Mouse (Mus musculus) heart, embryonic 15.5 days (tissue): ENCODE data around the gene Edem3. TPM values are rescaled to one million over a fixed set of nuclear protein-coding genes. Genes with fewer than 3 reads are reported as not detected.

ENCODE experiments used
- ATAC-seq: fragments of 200-750 bp; cut with Nextera tagmentation; replicated peaks from 2 replicates; pipeline ENCODE4 v1.8.0; 2017; ENCODE audit warnings: low read depth, moderate TSS enrichment; ENCODE audit not compliant: insufficient number of reproducible peaks, insufficient read depth, low FRiP score
- H3K27ac ChIP-seq: fragments of 300-500 bp; sonication (generic); 2 replicates; pipeline ENCODE4 v1.5.1; 2015; ENCODE audit warnings: mild to moderate bottlenecking, inconsistent platforms
- H3K27me3 ChIP-seq: fragments of 300-500 bp; sonication (generic); 2 replicates; pipeline ENCODE4 v1.6.1; 2015; ENCODE audit warnings: inconsistent platforms
- H3K36me3 ChIP-seq: fragments of 300-500 bp; sonication (generic); 2 replicates; pipeline ENCODE4 v1.6.1; 2015; ENCODE audit warnings: mild to moderate bottlenecking, inconsistent platforms
- H3K4me1 ChIP-seq: fragments of 300-500 bp; sonication (generic); replicated peaks from 2 replicates; pipeline ENCODE4 v1.6.1; 2015; ENCODE audit warnings: inconsistent platforms
- H3K4me2 ChIP-seq: fragments of 300-500 bp; sonication (generic); 2 replicates; pipeline ENCODE4 v1.6.1; 2015; ENCODE audit warnings: inconsistent platforms, mild to moderate bottlenecking, moderate library complexity
- H3K4me3 ChIP-seq: fragments of 300-500 bp; sonication (generic); 2 replicates; pipeline ENCODE4 v1.5.1; 2015; ENCODE audit warnings: mild to moderate bottlenecking, inconsistent platforms
- H3K9ac ChIP-seq: fragments of 300-500 bp; sonication (generic); 2 replicates; pipeline ENCODE4 v1.6.1; 2015; ENCODE audit warnings: mild to moderate bottlenecking, inconsistent platforms
- H3K9me3 ChIP-seq: fragments of 300-500 bp; sonication (generic); replicated peaks from 2 replicates; pipeline ENCODE4 v1.6.1; 2016; ENCODE audit warnings: inconsistent platforms
- WGBS: fragments of 180-500 bp; shearing (Covaris S2); methylation state at CpG from one replicate; pipeline ENCODE4 v1.1.7; 2015; ENCODE audit warnings: mixed read lengths; 5-methylcytosine and 5-hydroxymethylcytosine counted together
- polyA plus RNA-seq: library from polyadenylated mRNA; unstranded; fragments of >200 nt; fragmentation: Nextera tagmentation; extraction: Ambion mirVana; gene quantifications from 2 replicates; pipeline ENCODE4 v1.2.1, GENCODE M21; 2015

The Edem3 gene
- polyA plus RNA-seq, 1 experiment from 2014 or later: 10.6 TPM

- H3K4me3 ChIP-seq: no peak overlapping the region
- ATAC-seq: no peak
- WGBS: 70% methylated on average over 4 of the region's 4 CpGs
- no peaks in the 10 kb centered on the region for H3K9me3 ChIP-seq
- no peaks in the 10 kb centered on the region for H3K27me3 ChIP-seq
- H3K27ac ChIP-seq: no peak overlapping the region
- no peaks in the 10 kb centered on the region for H3K36me3 ChIP-seq
- H3K9ac ChIP-seq: no peak overlapping the region
- no peak overlapping the region for H3K4me2 ChIP-seq
- H3K4me1 ChIP-seq: peaks cover 14% of the 10 kb centered on the region
These were observed 2.2 kb upstream of the Edem3 start for GRCm38 (mm10) chr1:151752946-151753345.

GRCm38 (mm10) chr1:151753374-151753929, 1.7 kb upstream of the Edem3 start:
- Histone ChIP-seq H3K4me3 (no peak overlapping the region), H3K4me1 (peaks cover 14% of the 10 kb centered on the region), H3K9ac (no peak overlapping the region), H3K4me2 (no peak overlapping the region), H3K27ac (no peak overlapping the region), H3K27me3 (no peaks in the 10 kb centered on the region), H3K36me3 (no peaks in the 10 kb centered on the region), H3K9me3 (no peaks in the 10 kb centered on the region)
- no peak for ATAC-seq
- WGBS: 63% methylated on average over 8 of the region's 8 CpGs

- Histone ChIP-seq H3K4me3 (peak overlapping the region; percentile 89; the same call in 1 of the 2 replicates), H3K4me2 (peak overlapping the region; percentile 59), H3K36me3 (no peaks in the 10 kb centered on the region), H3K27me3 (no peaks in the 10 kb centered on the region), H3K27ac (no peak overlapping the region), H3K9me3 (no peaks in the 10 kb centered on the region), H3K4me1 (peaks cover 14% of the 10 kb centered on the region), H3K9ac (no peak overlapping the region)
- WGBS: 57% methylated on average over 10 of the region's 10 CpGs
- ATAC-seq: no peak
These were observed 1.1 kb upstream of the Edem3 start for GRCm38 (mm10) chr1:151754028-151754489.

GRCm38 (mm10) chr1:151755660-151756424, 671 bp downstream of the Edem3 start:
- H3K4me1 ChIP-seq: peaks cover 14% of the 10 kb centered on the region
- 3% methylated on average over 36 of the region's 36 CpGs for WGBS
- 0 out of 2 replicates have a peak, but pooled peaks cover under 1% of the 10 kb centered on the region for H3K36me3 ChIP-seq
- H3K4me3 ChIP-seq: peak overlapping the region; percentile 89
- peak overlapping the region; percentile 95 for H3K4me2 ChIP-seq
- no peaks in the 10 kb centered on the region for H3K27me3 ChIP-seq
- peak overlapping the region; percentile 80 for H3K9ac ChIP-seq
- no peaks in the 10 kb centered on the region for H3K9me3 ChIP-seq
- ATAC-seq: peak; percentile 5
- H3K27ac ChIP-seq: peak overlapping the region; percentile 84

GRCm38 (mm10) chr1:151756425-151756728, 1.2 kb downstream of the Edem3 start:
- H3K4me1 ChIP-seq: peaks cover 14% of the 10 kb centered on the region
- H3K4me2 ChIP-seq: peak overlapping the region; percentile 95
- no peaks in the 10 kb centered on the region for H3K27me3 ChIP-seq
- peaks cover 6% of the 10 kb centered on the region for H3K36me3 ChIP-seq
- H3K27ac ChIP-seq: 0 out of 2 replicates have a peak overlapping the region, but pooled peaks have one; percentile 84
- H3K9ac ChIP-seq: peak overlapping the region; percentile 80
- 0% methylated on average over 1 of the region's 1 CpGs for WGBS
- H3K9me3 ChIP-seq: no peaks in the 10 kb centered on the region
- no peak for ATAC-seq
- H3K4me3 ChIP-seq: peak overlapping the region; percentile 89

- no peak overlapping the region for H3K27ac ChIP-seq
- no peak overlapping the region for H3K4me3 ChIP-seq
- no peaks in the 10 kb centered on the region for H3K27me3 ChIP-seq
- 81% methylated on average over 6 of the region's 6 CpGs for WGBS
- peaks cover 14% of the 10 kb centered on the region for H3K36me3 ChIP-seq
- no peaks in the 10 kb centered on the region for H3K9me3 ChIP-seq
- no peak overlapping the region for H3K4me2 ChIP-seq
- peaks cover 15% of the 10 kb centered on the region for H3K4me1 ChIP-seq
- no peak overlapping the region for H3K9ac ChIP-seq
- ATAC-seq: no peak
These were observed 3.1 kb downstream of the Edem3 start for GRCm38 (mm10) chr1:151758301-151758700.

- peaks cover 14% of the 10 kb centered on the region for H3K36me3 ChIP-seq
- H3K4me1 ChIP-seq: peaks cover 19% of the 10 kb centered on the region
- H3K4me2 ChIP-seq: no peak overlapping the region
- H3K27me3 ChIP-seq: no peaks in the 10 kb centered on the region
- H3K27ac ChIP-seq: no peak overlapping the region
- H3K4me3 ChIP-seq: no peak overlapping the region
- no peak for ATAC-seq
- H3K9me3 ChIP-seq: no peaks in the 10 kb centered on the region
- H3K9ac ChIP-seq: no peak overlapping the region
- WGBS: 70% methylated on average over 2 of the region's 2 CpGs
These were observed 3.8 kb downstream of the Edem3 start for GRCm38 (mm10) chr1:151758991-151759390.

GRCm38 (mm10) chr1:151764236-151764635, 9.1 kb downstream of the Edem3 start:
- Histone ChIP-seq H3K27me3 (no peaks in the 10 kb centered on the region), H3K4me1 (0 out of 2 replicates have a peak, but pooled peaks cover 4% of the 10 kb centered on the region), H3K27ac (no peak overlapping the region), H3K9ac (no peak overlapping the region), H3K4me2 (no peak overlapping the region), H3K9me3 (no peaks in the 10 kb centered on the region), H3K4me3 (no peak overlapping the region), H3K36me3 (peaks cover 14% of the 10 kb centered on the region)
- 50% methylated on average over 3 of the region's 3 CpGs for WGBS
- ATAC-seq: no peak

GRCm38 (mm10) chr1:151766166-151766565, 11.0 kb downstream of the Edem3 start:
- Histone ChIP-seq H3K9me3 (no peaks in the 10 kb centered on the region), H3K4me2 (no peak overlapping the region), H3K27me3 (no peaks in the 10 kb centered on the region), H3K4me1 (0 out of 2 replicates have a peak, but pooled peaks cover 4% of the 10 kb centered on the region), H3K4me3 (no peak overlapping the region), H3K36me3 (peaks cover 15% of the 10 kb centered on the region), H3K9ac (no peak overlapping the region), H3K27ac (no peak overlapping the region)
- 83% methylated on average over 2 of the region's 2 CpGs for WGBS
- ATAC-seq: no peak

DNA sequence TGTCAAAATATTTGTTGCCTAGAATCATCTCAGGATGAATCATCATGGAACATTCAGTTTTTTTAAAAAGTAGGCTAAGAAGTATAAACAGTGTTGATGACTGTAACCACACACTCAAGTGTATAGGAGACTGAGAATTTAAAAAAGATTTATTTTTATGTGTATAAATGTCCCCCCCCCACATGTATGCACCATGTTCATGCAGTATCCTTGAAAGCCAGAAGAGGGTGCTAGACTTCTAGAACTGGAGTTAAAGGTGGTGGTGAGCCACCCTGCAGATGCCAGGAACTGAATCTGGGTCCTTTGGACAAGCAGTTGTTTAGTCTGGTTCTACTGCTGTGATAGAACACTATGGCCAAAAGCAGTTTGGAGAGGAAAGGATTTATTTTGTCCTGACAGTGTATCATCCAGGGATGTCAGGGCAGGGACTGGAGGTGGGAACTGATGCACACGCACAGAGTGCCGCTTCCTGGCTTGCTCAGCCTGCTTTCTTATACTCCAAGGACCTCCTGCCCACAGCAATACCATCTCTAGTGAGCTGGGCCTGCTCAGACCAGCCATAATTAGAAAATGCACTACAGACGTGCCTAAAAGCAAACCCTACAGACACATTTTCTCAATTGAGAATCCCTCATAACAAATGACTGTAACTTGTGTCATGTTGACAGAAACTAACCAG, 11.9 kb downstream of the Edem3 start:
- peaks cover 9% of the 10 kb centered on the region; the same call in 1 of the 2 replicates for H3K36me3 ChIP-seq
- no peak overlapping the region for H3K27ac ChIP-seq
- ATAC-seq: no peak
- H3K9me3 ChIP-seq: no peaks in the 10 kb centered on the region
- no peak overlapping the region for H3K4me3 ChIP-seq
- H3K4me2 ChIP-seq: no peak overlapping the region
- 81% methylated on average over 3 of the region's 3 CpGs for WGBS
- no peak overlapping the region for H3K9ac ChIP-seq
- H3K4me1 ChIP-seq: 0 out of 2 replicates have a peak, but pooled peaks cover 4% of the 10 kb centered on the region
- H3K27me3 ChIP-seq: no peaks in the 10 kb centered on the region

DNA sequence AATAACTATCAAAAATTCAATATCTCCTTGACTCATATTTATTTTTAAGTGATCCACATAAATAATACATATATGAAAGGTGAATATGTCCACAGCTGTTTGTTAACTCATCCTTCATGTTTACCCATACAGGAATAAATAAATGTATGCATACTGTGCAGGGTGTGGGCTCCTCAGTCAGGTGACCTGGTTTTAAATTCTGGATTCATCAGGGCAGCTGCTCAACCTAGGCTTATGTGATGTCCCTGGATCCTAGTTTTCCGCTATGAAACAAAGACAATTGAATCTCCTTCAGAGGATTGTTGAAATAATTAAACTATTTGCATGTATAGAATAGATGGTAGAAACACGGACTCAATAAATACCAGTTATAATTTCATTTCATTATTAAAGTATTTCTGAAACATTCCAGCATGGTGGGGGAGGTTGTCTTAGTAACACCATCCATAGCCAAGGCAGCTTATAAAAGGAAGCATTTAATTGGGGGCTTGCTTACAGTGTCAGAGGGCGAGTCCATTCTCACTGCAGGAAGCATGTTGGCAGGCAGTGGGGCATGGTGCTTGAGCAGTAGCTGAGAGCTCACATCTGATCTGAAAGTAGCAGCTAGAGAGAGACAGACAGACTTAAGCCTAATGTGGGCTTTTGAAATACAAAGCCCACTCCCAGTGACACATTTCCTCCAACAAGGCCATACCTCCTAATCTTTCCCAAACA, 14.2 kb downstream of the Edem3 start:
- WGBS: 91% methylated on average over 3 of the region's 3 CpGs
- Histone ChIP-seq H3K4me3 (no peak overlapping the region), H3K4me2 (no peak overlapping the region), H3K9ac (no peak overlapping the region), H3K9me3 (no peaks in the 10 kb centered on the region), H3K36me3 (peaks cover 10% of the 10 kb centered on the region), H3K27me3 (no peaks in the 10 kb centered on the region), H3K4me1 (no peaks in the 10 kb centered on the region), H3K27ac (no peak overlapping the region)
- no peak for ATAC-seq
